Mouse (Mus musculus) frontal cortex, postnatal 25 days (tissue): ENCODE results near the gene Jag2.

Experiments used
- DNase-seq, 2 experiments: peaks; one replicate each; pipeline ENCODE4 v3.0.0; 2022; ENCODE audit warnings: low spot score in 2 of 2

Jag2 gene

DNA sequence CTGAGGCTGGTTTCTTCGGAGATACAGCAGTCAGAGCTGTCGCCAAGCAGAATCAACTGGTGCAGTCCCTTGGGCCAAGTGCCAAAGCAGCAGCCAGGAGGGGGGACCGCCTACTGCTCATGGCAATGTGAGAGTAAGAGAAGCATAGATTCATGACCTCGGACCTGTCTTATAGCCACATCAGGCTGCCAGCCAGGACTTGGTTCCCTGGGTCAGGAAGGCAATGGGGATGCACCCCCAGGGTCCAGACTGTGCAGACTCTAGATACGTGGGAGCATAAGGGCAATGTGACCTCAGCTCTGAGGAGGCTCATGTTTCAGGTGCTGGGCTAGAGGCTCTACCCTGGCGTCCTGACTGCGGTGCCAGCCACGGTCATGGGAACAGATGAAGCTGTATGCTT is 25.6 kb downstream of the Jag2 start:
- no peak for DNase-seq

DNA sequence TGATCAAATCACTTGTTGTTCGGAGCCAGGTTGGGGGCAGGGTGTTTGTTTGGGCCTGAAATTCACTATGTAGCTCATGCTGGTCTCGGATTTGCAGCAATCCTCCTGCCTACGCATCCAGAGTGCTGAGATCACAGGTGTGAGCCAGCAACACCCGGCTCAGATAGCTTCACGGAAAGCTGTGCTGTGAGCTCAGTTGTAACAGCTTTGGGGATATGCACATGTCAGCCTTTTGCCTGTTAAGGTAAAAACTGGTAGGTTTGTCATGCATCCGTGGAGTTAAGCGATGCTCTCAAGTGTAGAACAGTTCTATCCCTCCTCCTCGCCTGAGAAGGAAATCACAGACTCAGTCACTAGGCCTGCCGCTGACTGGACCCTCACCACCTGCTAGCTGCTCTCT is 28.9 kb downstream of the Jag2 start:
- DNase-seq, result peak in 1 of 2 experiments; percentile 37

DNA sequence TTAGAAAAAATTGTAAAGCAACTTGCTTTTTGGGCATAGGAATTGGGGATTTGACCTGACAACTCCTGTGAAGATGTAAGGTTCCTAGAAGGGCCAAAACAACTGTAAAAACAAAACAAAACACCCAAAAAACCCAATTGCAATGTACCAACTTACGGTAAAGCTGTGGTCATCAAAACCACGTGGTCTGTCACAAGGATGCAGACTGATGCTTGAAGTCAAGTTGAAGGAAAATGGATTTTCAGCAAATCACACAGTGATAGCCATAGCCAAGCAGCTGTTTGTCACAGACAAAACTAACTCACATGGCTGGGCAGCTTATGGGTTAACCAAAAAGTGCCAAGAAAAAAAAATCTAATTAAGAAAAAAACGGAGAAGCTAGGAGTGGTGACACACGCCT is 30.6 kb downstream of the Jag2 start:
- no peak for DNase-seq

DNA sequence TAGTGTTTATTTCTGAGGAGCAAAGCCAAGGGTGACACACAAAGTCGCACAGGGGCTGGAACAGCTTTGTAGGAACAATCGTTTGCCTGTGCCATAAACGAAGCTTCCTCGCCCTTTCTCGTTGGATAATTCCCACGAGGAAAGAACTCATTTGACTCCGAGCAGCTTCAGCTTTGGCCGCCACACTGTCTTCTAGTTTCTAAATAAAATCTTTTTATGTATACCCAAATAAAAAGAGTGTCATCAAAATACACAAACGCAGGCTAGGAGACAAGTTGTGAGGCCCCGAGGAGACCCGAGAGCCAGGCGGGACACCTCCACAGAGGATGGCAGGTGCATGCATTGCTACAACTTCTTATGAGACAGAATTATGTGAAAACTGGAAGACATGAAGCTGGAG is 31.2 kb downstream of the Jag2 start:
- no peak for DNase-seq

DNA sequence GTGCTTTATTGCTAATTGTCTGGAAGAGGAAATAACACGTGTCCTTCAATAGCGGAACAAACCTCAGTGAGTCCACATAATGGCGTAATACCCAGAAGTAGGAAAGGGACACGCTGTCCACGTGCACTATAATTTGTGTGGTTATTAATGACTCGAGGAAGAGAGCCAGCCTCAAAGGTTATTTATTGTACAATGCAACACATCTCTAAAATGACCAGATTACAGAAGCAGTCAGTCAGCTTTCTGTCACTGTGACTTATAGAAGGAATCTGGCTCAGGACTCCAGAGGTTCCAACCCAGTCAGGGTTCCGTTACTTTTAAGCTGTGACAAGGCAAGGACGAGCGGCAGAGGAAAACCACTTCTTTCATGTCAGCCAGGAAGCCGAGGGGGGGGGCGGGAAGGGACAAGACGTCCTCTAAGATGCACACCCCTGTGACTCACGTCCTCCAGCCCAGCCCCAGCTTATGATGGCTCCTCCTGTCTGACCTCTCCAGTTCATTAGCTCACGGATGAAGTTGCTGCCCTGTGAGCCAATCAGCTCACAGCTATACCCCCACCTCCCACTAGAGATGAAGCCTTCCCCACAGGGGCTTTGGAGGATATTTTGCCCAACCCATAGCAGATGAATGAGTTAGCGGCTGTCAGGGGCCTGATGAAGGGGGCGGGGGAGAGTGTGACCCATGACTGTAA is 31.9 kb downstream of the Jag2 start:
- DNase-seq, result no peak

DNA sequence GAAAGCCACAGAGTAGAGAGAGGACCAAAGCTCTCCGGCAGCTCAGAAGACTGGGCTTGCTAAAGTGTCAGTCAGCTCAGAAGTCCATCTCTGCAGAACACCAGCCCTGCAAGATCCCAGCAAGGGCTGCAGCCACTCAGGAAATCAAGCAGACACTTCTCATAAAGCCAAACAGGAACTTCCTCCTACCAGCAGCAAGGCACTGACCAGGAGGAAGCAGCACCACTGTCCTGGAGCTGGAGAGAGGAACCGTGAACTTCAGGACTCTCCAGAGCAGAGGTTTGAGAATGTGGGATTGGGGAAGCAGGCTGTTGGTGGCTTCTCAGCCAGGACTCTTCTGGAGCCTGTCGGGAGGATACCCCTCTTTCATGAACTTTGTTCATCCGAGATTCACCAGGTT is 34.6 kb downstream of the Jag2 start:
- no peak for DNase-seq

DNA sequence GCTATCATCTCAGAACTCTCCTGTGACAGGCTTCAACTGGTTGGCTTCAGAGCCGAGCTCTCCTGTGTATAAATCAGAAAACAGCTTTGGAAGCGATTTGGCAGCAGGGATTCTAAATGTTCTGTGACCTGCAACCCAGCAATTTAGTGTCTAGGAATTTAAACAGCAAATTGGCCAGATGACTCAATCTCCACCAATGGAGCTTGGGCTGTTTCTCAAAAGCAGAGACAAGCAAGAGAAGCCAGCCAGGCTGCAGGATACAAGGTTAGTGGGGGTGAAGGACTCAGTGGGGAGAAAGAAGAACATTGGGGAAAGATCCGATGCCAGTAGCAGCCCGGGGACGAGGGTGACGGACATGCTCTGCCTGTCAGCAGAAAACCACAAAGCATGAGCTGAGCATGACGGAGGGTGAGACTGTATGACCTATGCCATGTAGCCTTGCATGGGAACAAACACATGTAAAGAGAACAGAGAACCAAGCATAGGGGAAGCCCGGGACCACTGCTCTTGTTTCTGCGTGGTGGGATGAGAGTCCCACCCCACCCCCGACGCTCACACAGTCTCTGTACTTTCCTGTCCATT is 35.2 kb downstream of the Jag2 start:
- DNase-seq, result no peak

DNA sequence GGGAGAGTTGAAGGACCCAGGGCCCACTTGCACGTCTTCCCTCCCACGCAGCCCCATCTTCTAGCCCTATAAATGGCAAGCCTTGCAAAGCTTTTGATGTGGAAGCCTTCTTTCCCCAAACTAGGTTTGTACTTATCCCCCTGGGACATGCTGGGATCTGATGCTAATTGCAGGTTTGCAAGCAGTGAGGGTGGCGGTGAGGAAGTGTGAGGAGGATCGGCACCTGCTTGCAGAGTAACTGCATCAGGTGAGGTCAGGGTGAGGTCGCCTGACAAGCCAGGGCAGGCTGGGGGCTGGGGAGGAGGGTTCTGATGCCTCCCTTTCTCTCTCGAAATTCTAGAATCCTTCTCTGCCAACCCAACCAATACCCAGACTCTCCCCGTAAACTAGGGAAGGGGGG is 44.1 kb downstream of the Jag2 start:
- no peak for DNase-seq

DNA sequence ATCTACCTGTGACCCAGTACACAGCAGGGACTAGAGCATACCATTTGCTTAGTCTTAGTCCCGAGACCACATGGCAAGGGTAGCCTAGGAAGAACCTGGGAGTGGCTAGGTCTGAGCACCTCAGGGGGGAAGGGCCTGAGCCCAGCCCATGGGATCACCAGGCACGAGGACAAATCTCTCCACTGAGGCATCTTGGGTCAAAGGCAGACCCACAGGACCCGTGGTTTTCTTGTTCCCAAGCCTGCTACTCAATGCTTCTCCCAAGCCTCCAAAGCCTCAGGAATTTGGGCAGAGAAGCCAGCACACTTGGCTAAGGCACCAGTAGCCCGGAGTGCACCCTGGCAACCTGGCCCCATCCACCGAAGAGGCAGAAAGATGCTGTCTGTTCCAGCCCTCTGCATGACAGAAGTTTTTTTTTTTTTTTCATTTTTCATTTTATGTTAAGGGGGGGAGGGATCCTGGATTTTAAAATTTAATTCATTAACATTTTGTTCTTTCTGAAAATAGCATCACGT is 48.2 kb downstream of the Jag2 start:
- no peak for DNase-seq

DNA sequence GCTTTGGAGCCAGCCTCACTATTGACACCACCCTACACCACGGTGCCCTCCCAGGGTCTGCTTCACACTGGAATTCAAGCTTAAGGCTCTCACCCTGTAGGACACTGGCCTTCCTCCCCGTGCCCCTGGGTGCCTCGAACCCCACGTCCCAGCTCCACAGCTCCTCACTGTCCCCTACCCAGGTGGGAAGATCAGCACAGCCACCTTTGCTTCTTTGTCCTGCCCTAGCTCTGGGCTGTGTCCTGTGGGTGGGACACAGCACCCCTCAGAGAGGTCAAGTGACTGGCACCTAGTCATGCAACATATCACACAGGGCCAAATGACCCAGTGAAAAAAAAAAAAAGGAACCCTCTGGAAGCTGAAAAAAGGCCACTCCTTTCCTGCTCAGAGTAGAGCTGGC is 48.9 kb downstream of the Jag2 start:
- no peak for DNase-seq

DNA sequence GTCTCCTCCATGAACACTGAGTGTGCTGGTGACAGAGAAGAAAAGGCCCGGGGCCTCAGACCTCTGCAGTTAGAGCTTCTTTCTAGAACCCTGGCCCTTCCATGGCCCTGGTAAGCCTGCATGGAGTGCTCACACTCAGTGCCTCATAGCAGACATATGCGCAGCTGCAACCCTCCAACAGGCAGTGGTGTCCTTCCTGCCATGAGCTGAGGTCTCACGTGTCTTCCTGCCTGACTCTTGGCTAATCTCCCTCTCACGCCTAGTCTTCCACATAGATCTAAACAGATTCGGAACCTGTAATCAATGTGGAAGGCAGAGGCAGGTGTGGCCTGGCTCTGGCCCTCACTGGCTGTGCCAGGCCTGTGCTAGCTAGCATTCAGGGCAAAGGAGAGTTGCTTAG is 49.8 kb downstream of the Jag2 start:
- DNase-seq, result no peak

DNA sequence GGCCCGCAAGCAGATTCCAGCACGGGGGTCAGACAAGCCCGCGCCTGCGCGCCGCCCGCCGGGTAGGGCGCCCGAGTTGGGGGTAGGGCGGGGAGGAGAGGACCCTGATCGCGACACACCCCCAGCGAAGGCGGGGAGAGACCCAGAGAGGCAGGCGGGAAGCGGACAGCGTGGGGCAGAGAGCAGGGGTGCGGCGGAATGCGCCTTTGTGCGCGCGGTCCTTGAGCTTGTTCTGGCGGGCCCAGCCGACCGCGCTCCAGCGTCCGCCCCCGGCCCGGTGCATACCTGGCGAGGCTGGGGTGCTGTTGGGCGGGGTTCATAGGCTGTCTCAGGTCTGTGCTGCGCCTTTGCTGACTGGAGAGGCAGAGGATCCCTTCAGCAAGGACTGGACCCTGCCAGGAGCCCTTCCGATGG is 52.0 kb downstream of the Jag2 start:
- no peak for DNase-seq

DNA sequence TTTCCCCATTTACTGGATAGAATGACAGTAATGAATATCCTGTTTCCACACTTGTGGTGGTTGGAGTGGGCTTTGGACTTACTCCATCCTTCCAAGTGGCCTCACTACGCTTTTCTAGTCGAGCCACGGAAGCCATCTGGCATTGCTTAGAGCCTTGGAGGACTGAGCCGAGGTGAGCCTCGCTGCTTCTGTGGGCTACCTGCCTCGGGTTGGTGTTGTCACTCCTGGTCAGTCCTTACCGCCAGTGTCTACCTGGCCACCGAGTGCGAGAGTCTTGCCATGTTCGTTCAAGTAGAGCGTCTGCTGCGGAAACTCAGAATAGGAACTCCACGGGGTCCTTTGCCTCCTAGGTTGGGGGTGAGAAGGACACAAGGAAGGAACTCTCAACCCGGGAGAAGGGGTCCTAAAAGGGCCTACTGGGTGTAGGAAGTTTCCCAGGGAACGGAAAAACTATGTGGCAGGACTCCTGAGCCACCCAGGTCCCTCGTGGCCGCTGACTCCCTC is 52.5 kb downstream of the Jag2 start:
- DNase-seq, result no peak

DNA sequence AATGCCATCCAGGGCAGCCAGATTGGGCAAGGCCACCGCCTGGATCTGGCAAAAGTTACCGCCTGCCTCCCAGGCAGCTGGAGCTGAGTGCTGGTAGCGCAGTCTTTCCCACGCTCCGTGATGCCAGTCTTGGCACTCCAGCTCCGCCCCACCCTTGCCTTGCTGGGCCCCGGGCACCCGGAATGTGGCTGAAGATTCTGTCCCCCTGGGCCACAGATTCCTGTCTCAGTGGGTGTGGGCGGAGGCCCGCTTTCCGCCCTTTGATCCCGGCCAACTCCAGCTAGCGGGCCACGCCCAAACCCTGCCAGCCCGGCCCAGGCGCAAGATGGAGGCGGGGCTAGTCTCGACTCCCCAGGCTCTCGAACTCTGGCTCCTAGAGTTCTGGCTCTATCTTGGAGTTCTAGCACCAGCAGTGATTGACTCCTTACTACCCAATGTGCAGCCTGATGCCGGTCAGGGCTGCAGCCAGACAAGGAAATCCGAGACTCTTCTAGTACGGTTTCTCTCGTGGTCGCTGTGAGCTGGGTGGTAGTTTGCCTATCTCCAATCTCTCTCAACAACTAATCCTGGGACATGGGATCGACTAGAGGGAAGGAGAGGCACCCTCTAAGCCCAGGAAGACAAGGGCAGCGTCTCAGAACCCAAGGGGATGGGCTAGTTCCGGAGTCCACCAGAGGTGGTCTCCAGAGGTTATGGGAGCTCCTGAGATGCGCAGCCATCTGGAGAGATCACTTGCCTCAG is 53.1 kb downstream of the Jag2 start:
- DNase-seq, result no peak

DNA sequence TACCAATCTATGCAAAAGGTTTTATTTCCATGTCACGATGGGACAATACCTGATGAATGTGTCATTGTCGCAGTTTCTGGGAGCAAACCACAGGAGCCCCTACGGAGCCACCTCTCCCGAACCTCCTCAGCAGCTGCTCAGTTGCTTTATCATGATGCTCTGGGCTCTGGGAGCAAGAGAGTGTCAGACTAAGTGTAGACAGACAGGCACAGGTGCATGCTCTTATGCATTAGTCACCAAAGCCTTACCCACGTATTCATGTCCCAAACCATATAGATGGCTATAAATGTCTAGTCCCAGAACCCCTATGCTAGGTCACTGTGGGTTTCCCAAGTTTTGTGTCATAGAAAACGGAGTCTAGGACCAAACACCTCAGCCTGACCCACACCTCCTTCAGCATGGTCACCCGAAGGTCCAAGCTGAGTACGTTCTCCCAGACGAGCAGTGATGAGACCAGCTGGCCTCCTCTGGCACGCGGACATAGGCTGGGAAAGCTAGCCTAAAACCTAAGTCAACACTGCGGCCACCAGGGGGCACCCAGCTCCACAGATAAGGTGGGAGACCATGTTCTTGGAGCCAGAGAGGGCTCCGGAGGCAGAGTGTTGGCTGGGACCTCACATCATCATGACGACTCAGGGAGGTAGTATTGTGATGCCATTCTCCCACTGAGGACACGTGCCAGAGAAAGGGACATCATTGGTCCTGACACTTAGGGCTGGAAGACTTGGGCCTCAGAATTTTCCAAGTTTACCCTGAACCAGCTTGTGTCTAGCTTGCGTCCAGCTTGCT is 54.2 kb downstream of the Jag2 start:
- DNase-seq, result peak; percentile 86 to 92

DNA sequence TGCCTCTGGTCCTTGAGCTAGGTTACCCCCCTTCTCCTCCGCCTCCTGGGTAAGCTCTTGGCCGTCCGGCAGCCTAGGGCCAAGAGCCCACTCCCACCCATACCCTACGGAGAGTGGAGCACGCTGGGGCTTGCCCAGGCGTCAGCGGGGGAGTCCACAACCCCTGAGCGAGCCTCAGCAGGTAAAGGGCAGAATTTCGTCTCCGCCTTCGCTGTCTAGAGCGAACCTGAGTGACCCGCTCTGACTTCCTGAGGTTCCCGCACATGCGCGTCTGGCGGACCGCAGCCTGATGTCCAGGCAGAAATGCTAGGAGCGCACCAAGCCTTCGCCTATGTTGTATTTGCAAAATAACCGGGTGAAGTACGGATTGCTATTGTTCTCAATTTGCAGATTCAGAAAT is 55.4 kb downstream of the Jag2 start:
- no peak for DNase-seq

DNA sequence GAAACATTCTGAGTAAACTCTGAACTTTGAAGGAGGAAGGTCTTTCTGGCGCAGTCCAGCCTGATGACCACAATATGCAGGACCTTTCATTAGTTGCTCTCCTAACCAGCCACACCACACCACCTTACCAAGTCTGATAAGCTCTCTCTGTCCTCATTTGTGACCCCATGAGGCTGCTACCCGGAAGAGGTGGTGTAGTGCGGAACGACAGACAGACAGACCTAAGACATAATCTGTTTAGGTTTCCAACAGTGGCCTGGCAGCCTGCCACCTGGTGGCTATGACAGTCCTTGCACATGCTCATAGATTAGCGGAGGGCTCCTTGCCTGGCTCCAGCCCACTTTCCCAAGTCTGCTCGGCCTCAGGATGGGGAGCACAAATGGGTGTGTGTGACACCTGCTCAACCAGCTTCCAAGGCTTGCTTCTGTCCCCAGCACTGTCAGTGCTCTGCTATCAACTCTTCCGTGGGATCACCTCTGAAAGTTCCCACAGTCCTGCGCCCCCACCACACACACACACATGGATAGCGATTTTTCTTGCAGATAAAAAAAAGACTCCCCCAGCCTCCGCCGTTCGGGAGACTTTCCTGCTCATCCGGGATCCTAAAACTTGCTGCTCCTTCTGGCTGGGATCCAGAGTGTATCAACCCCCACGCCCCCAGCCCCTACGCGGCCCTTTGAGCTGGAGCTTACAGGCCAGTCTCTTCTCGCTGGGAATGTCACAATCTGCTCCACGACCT is 56.0 kb downstream of the Jag2 start:
- peak; percentile 45 to 49 for DNase-seq

DNA sequence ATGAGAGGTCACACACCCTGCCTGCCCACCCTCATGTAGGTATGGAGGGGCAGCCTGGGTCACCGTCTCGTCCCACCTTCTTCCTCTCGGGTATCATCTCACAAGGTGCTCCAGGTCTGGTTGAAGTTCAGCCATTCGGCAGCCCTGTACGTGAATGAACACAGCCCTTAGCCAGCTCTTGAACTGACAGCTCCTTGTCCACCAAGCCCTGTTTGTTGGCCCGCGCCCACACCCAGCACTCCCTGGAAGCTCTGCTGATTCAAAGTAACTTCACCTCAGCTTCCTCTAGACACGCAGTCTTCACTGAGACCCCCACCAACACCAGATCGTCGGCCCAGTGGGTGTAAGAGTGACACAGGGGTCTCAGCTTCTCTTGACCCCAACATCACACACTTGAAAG is 56.6 kb downstream of the Jag2 start:
- DNase-seq, result no peak

DNA sequence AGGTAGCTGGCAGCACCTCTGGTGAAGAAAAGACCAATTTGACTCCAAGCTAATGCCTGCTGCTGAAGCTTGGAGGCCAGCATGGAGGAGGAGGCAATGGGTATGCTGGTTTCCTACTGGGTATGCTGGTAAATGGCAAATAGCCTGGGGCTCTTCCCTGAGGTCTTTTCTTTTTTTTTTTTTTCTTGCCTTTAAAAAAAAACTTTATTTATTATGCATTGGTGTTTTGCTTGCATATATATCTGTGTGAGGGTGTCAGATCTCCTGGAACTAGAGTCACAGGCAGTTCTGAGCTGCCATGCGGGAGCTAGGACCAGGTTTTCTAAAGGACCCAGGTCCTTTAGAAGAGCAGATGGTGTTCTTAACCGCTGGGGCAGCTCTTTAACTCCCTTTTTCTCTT is 58.3 kb downstream of the Jag2 start:
- no peak for DNase-seq

DNA sequence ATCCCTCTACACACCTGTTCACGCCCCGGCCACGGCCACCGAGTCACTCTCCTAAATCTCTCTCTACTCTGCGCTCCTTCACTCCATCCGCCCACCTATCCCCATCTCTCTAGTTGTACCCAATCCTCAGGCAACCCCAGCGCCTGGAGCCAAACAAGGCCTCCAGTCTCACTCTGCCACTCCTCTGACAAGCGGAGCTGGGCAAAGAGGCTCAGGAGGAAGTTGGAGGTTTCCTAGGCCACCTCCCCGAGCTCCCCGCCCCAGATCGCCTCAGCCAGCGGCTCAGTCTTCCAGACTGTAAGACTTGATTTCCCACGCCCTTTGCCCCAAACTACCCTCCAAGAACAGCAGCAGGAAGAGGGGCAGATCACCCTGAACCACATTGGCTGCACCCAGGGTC is 58.8 kb downstream of the Jag2 start:
- no peak for DNase-seq

DNA sequence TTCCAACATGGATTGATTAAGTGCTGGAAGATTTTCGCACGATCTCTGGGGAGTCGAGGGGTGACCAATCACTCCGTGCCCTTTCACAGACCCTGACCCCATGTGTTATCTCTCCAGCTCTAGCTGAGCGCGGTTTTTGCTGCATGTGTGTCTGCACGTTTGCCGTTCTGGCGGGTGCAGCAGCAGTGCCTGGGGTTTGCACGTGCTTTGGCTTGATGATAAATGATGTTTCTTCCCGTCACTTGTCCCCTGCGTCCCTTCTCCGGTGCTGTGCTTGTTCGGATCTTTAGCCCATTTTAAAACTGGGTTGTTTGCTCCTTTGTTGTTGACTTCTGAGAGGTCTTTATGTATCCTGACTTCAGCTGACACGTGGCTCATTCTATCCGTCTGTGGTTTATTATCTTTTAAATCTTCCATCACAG is 59.8 kb downstream of the Jag2 start:
- no peak for DNase-seq
